Mouse (Mus musculus): Measurements from ENCODE around the gene Rapgef1.
A peak's percentile ranks its signal among the peaks of the same experiment; 100 is the strongest.
"Not testable (repeated sequence)": the region's sequence is repeated elsewhere in the genome, so short reads cannot be mapped to it uniquely, and the experiment has no call there.

The Rapgef1 gene

GRCm38 (mm10) chr2:29739368-29739767, 119.8 kb downstream of the Rapgef1 start:
- DNase-seq (ENCODE audit: low spot score in 2 of 2), result no peak

GRCm38 (mm10) chr2:29741207-29741606, 121.7 kb downstream of the Rapgef1 start:
- no peak for DNase-seq (ENCODE audit: low spot score in 2 of 2)

- no peak for DNase-seq (ENCODE audit: low spot score in 2 of 2)
These were observed 124.7 kb downstream of the Rapgef1 start for GRCm38 (mm10) chr2:29744256-29744655.

GRCm38 (mm10) chr2:29747188-29747782, 127.8 kb downstream of the Rapgef1 start:
- DNase-seq (ENCODE audit: low spot score in 2 of 2), result no peak

- no peak for DNase-seq (ENCODE audit: low spot score in 2 of 2)
These were observed 128.3 kb downstream of the Rapgef1 start for GRCm38 (mm10) chr2:29747852-29748251.

- no peak for DNase-seq (ENCODE audit: low spot score in 2 of 2)
These were observed 129.0 kb downstream of the Rapgef1 start for GRCm38 (mm10) chr2:29748499-29748898.

GRCm38 (mm10) chr2:29751497-29751896, 132.0 kb downstream of the Rapgef1 start, which contains the start of gene Gm13420:
Gene Gm13420 (minus strand): TSS chr2:29751685.
- peak in 1 of 2 experiments; percentile 39 for DNase-seq (ENCODE audit: low spot score in 2 of 2)

- DNase-seq (ENCODE audit: low spot score in 2 of 2), result no peak
These were observed 132.9 kb downstream of the Rapgef1 start for GRCm38 (mm10) chr2:29752397-29752796.

GRCm38 (mm10) chr2:29755693-29756092, 136.2 kb downstream of the Rapgef1 start:
- no peak for DNase-seq (ENCODE audit: low spot score in 2 of 2)

- DNase-seq (ENCODE audit: low spot score in 2 of 2), result peak in 1 of 2 experiments; percentile 59
These were observed 145.3 kb downstream of the Rapgef1 start for GRCm38 (mm10) chr2:29764831-29765230.

- DNase-seq (ENCODE audit: low spot score in 2 of 2), result peak; percentile 50 to 68
These were observed 148.6 kb downstream of the Rapgef1 start for GRCm38 (mm10) chr2:29767976-29768709.

- DNase-seq (ENCODE audit: low spot score in 2 of 2), result no peak
These were observed 149.4 kb downstream of the Rapgef1 start for GRCm38 (mm10) chr2:29768901-29769300.

GRCm38 (mm10) chr2:29770162-29770561, 150.6 kb downstream of the Rapgef1 start:
- no peak for DNase-seq (ENCODE audit: low spot score in 2 of 2)

GRCm38 (mm10) chr2:29771611-29772461, 152.3 kb downstream of the Rapgef1 start:
- peak in 1 of 2 experiments; percentile 52 for DNase-seq (ENCODE audit: low spot score in 2 of 2)

- no peak for DNase-seq (ENCODE audit: low spot score in 2 of 2)
These were observed 153.8 kb downstream of the Rapgef1 start for GRCm38 (mm10) chr2:29773323-29773722.

GRCm38 (mm10) chr2:29781256-29781655, 161.7 kb downstream of the Rapgef1 start:
- not testable (repeated sequence) for DNase-seq (ENCODE audit: low spot score in 2 of 2)

GRCm38 (mm10) chr2:29784290-29784689, 164.8 kb downstream of the Rapgef1 start:
- DNase-seq (ENCODE audit: low spot score in 2 of 2), result no peak

- DNase-seq (ENCODE audit: low spot score in 2 of 2), result peak; percentile 78 to 83
These were observed 167.8 kb downstream of the Rapgef1 start, which contains the start of gene Coq4 for GRCm38 (mm10) chr2:29787104-29787917. Gene Coq4 (plus strand): TSS chr2:29787493.

- peak; percentile 79 for DNase-seq (ENCODE audit: low spot score in 2 of 2)
These were observed 168.6 kb downstream of the Rapgef1 start, which contains the start of gene Trub2 for GRCm38 (mm10) chr2:29787937-29788681. Gene Trub2 (minus strand): TSS chr2:29788502.
